ENCODE assay signal across 7 mouse cellular contexts in the genomic region with DNA sequence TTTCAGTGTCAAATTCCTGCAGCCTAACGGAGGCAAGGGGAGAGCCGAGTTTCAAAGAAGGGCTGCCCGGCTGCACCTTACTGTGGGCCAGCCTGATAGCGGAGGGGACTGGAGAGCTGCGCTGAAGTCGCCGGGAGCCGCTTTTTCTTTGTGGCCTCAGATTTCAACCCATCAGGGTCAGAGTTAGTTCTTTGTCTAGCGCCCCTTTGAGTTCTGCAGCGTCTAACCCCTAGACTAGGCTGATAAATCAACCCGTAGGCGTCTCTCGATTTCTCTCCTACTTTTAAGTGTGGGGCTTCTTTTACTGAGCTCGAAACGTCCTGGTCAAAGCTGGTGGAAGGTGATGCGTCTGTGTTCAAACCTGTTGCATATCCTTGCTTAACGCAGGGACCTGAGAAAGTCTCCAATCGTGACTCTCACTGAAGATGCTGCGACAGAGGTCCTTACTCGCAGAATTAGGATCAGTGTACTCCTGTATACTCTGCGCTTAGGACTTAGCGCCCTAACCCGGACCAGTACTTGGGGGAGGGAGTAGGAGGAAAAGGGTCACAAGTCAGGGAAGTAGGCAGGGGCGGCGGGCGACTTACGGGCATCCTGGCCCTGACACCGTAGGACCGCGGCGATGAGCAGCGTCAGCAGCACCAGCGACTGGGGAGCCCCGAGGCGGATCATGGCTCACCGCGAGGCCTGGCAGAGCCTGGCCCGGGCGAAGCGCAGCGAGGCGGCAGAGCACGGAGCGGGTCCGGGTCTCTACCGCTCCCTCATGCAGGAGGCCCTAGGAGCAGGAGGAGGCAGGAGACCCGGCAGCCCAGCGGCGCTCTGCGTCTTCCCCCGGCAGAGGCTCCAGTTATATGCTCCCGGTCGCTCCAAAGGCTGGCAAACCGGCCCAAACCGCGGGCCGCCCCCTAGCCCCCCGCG. TPM values are rescaled to one million over a fixed set of nuclear protein-coding genes. Genes with fewer than 3 reads are reported as not detected.
A peak's percentile ranks its signal among the peaks of the same experiment; 100 is the strongest.
DNase-seq lines count a peak whose midpoint lies in the region; ATAC-seq lines count a peak whose summit lies in the region.

A gene (minus strand): TSS at position 874 of the 918 bp plus-strand sequence.

- no peak for DNase-seq in liver, embryonic 11.5 days (ENCODE audit: low spot score)
- DNase-seq in liver, result no peak
- peak; percentile 74 for DNase-seq in intestine, embryonic 14.5 days (ENCODE audit: low spot score)
- no peak for DNase-seq in spleen, postnatal 14 days (ENCODE audit: low spot score in 2 of 2)
- no peak for DNase-seq in frontal cortex, postnatal 14 days (ENCODE audit: low spot score in 2 of 2)

- no peak within 1 kb of the TSS for H3K27ac ChIP-seq in liver, embryonic 11.5 days (ENCODE audit: low read depth, low read length)
- H3K27ac ChIP-seq in embryonic facial prominence, embryonic 13.5 days, result peak within 1 kb of the TSS; percentile 89
- H3K27ac ChIP-seq in intestine, embryonic 14.5 days (ENCODE audit: low read depth), result no peak within 1 kb of the TSS
- peak within 1 kb of the TSS; percentile 65; the same call in 1 of the 2 replicates for H3K27ac ChIP-seq in neural tube, embryonic 12.5 days

- H3K4me2 ChIP-seq in liver, embryonic 11.5 days, result peak within 1 kb of the TSS; percentile 56
- peak within 1 kb of the TSS; percentile 90 for H3K4me2 ChIP-seq in embryonic facial prominence, embryonic 13.5 days
- peak within 1 kb of the TSS; percentile 59 for H3K4me2 ChIP-seq in intestine, embryonic 14.5 days (ENCODE audit: low read length)
- H3K4me2 ChIP-seq in neural tube, embryonic 12.5 days (replicated peaks), result peak within 1 kb of the TSS; percentile 85

- H3K4me3 ChIP-seq in liver, embryonic 11.5 days (ENCODE audit: low read depth, low read length), result peak within 1 kb of the TSS; percentile 22
- peak within 1 kb of the TSS; percentile 61 for H3K4me3 ChIP-seq in embryonic facial prominence, embryonic 13.5 days
- peak within 1 kb of the TSS; percentile 32 for H3K4me3 ChIP-seq in intestine, embryonic 14.5 days (ENCODE audit: low read depth, low read length)
- H3K4me3 ChIP-seq in neural tube, embryonic 12.5 days, result peak within 1 kb of the TSS; percentile 56

- under 1% methylated on average over 59 of the region's 59 CpGs for WGBS in liver, embryonic 11.5 days
- under 1% methylated on average over 59 of the region's 59 CpGs for WGBS in embryonic facial prominence, embryonic 13.5 days
- 1% methylated on average over 52 of the region's 59 CpGs for WGBS in intestine, embryonic 14.5 days
- under 1% methylated on average over 59 of the region's 59 CpGs for WGBS in neural tube, embryonic 12.5 days

- no peaks in the 10 kb centered on the region for H3K9me3 ChIP-seq in liver, embryonic 11.5 days (ENCODE audit: control insufficient read depth, low read length)
- H3K9me3 ChIP-seq in embryonic facial prominence, embryonic 13.5 days, result no peaks in the 10 kb centered on the region
- no peaks in the 10 kb centered on the region for H3K9me3 ChIP-seq in intestine, embryonic 14.5 days (ENCODE audit: control insufficient read depth, low read length)
- H3K9me3 ChIP-seq in neural tube, embryonic 12.5 days, result no peaks in the 10 kb centered on the region

- H3K36me3 ChIP-seq in liver, embryonic 11.5 days (ENCODE audit: control insufficient read depth, insufficient read depth, low read length), result no peaks in the 10 kb centered on the region
- peaks cover 3% of the 10 kb centered on the region; the same call in 1 of the 2 replicates for H3K36me3 ChIP-seq in embryonic facial prominence, embryonic 13.5 days
- H3K36me3 ChIP-seq in intestine, embryonic 14.5 days (ENCODE audit: control insufficient read depth, insufficient read depth, low read length), result no peaks in the 10 kb centered on the region
- no peaks in the 10 kb centered on the region for H3K36me3 ChIP-seq in neural tube, embryonic 12.5 days

- peaks cover 14% of the 10 kb centered on the region for H3K4me1 ChIP-seq in liver, embryonic 11.5 days (replicated peaks; ENCODE audit: control insufficient read depth, insufficient read depth, low read length)
- peaks cover 54% of the 10 kb centered on the region for H3K4me1 ChIP-seq in embryonic facial prominence, embryonic 13.5 days
- peaks cover 40% of the 10 kb centered on the region for H3K4me1 ChIP-seq in intestine, embryonic 14.5 days (replicated peaks; ENCODE audit: control insufficient read depth, insufficient read depth, low read length)
- peaks cover 58% of the 10 kb centered on the region for H3K4me1 ChIP-seq in neural tube, embryonic 12.5 days

- no peak for ATAC-seq in liver, embryonic 11.5 days (replicated peaks; ENCODE audit: low FRiP score)
- ATAC-seq in embryonic facial prominence, embryonic 13.5 days (ENCODE audit: insufficient number of reproducible peaks, insufficient read depth, low FRiP score, low TSS enrichment, low read depth), result peak; percentile 57
- ATAC-seq in intestine, embryonic 14.5 days (replicated peaks; ENCODE audit: low FRiP score, low TSS enrichment, low read depth), result peak; percentile 19; the same call in 1 of the 2 replicates
- peak; percentile 35 for ATAC-seq in neural tube, embryonic 12.5 days (ENCODE audit: low FRiP score, low read depth)

- H3K27me3 ChIP-seq in liver, embryonic 11.5 days (replicated peaks; ENCODE audit: control insufficient read depth, insufficient read depth, low read length), result peaks cover 99% of the 10 kb centered on the region
- peaks cover 59% of the 10 kb centered on the region for H3K27me3 ChIP-seq in embryonic facial prominence, embryonic 13.5 days
- H3K27me3 ChIP-seq in intestine, embryonic 14.5 days (replicated peaks; ENCODE audit: control insufficient read depth, insufficient read depth, low read length), result peaks cover 81% of the 10 kb centered on the region
- peaks cover 19% of the 10 kb centered on the region; the same call in 1 of the 2 replicates for H3K27me3 ChIP-seq in neural tube, embryonic 12.5 days (replicated peaks)

- H3K9ac ChIP-seq in liver, embryonic 11.5 days (ENCODE audit: low read depth, low read length), result no peak within 1 kb of the TSS
- H3K9ac ChIP-seq in embryonic facial prominence, embryonic 13.5 days, result peak within 1 kb of the TSS; percentile 83
- H3K9ac ChIP-seq in intestine, embryonic 14.5 days (ENCODE audit: low read length), result no peak within 1 kb of the TSS
- peak within 1 kb of the TSS; percentile 81 for H3K9ac ChIP-seq in neural tube, embryonic 12.5 days

RNA-seq across cellular contexts. Expression of the gene that starts here (rescaled TPM):
- polyA plus RNA-seq in liver, embryonic 11.5 days (2014; fragmentation: Nextera tagmentation; extraction: Ambion mirVana), result 6.5 and 7.0 TPM in 2 replicates
- 306 and 385 TPM in 2 replicates for polyA plus RNA-seq in embryonic facial prominence, embryonic 13.5 days (2015; fragmentation: Nextera tagmentation; extraction: Ambion mirVana)
- 2.3 and 4.5 TPM in 2 replicates for polyA plus RNA-seq in intestine, embryonic 14.5 days (2014; fragmentation: Nextera tagmentation; extraction: Ambion mirVana)
- polyA plus RNA-seq in neural tube, embryonic 12.5 days (2016; fragmentation: Nextera tagmentation; extraction: Ambion mirVana), result 182 and 193 TPM in 2 replicates

Comparison
In these comparisons a context has a peak if more than half of its experiments do, and no peak if none do; other contexts are left out.
1. RNA of the gene that starts here (polyA plus RNA-seq): 306 to 385 TPM in embryonic facial prominence, embryonic 13.5 days and 182 to 193 TPM in neural tube, embryonic 12.5 days; 6.5 to 7.0 TPM in liver, embryonic 11.5 days and 2.3 to 4.5 TPM in intestine, embryonic 14.5 days; every median in the first group is over 10 times any median in the second.
2. H3K27ac ChIP-seq: peak in embryonic facial prominence, embryonic 13.5 days (single experiment) and neural tube, embryonic 12.5 days (single experiment); none in liver, embryonic 11.5 days (single experiment) and intestine, embryonic 14.5 days (single experiment).
3. H3K9ac ChIP-seq: peak in embryonic facial prominence, embryonic 13.5 days (single experiment) and neural tube, embryonic 12.5 days (single experiment); none in liver, embryonic 11.5 days (single experiment) and intestine, embryonic 14.5 days (single experiment).
4. Peak in every context shown above with its lines, with median percentiles within 50 percentile points of each other: H3K4me2 ChIP-seq and H3K4me3 ChIP-seq.